Mouse (Mus musculus) midbrain, embryonic 10.5 days (tissue): ENCODE data around the gene Cdr2l. TPM values are rescaled to one million over a fixed set of nuclear protein-coding genes. Genes with fewer than 3 reads are reported as not detected.
"Not testable (repeated sequence)": the region's sequence is repeated elsewhere in the genome, so short reads cannot be mapped to it uniquely, and the experiment has no call there.

Source experiments
- DNase-seq: peaks from one replicate; pipeline ENCODE4 v3.0.0-alpha.2; 2017; ENCODE audit warnings: low spot score
- H3K27ac ChIP-seq: fragments of 300-500 bp; sonication (generic); replicated peaks from 2 replicates; pipeline ENCODE4 v1.5.1; 2016; ENCODE audit warnings: mild to moderate bottlenecking
- H3K27me3 ChIP-seq: fragments of 300-500 bp; sonication (generic); 2 replicates; pipeline ENCODE4 v1.6.1; 2016; ENCODE audit warnings: low read depth, mild to moderate bottlenecking; ENCODE audit not compliant: poor library complexity, severe bottlenecking
- H3K36me3 ChIP-seq: fragments of 300-500 bp; sonication (generic); 2 replicates; pipeline ENCODE4 v1.6.1; 2016; ENCODE audit warnings: mild to moderate bottlenecking, moderate library complexity
- H3K4me1 ChIP-seq: fragments of 300-500 bp; sonication (generic); 2 replicates; pipeline ENCODE4 v1.6.1; 2016
- H3K4me3 ChIP-seq: fragments of 300-500 bp; sonication (generic); 2 replicates; pipeline ENCODE4 v1.5.1; 2016; ENCODE audit warnings: mild to moderate bottlenecking, moderate library complexity
- H3K9me3 ChIP-seq: fragments of 300-500 bp; sonication (generic); replicated peaks from 2 replicates; pipeline ENCODE4 v1.6.1; 2016; ENCODE audit warnings: mild to moderate bottlenecking
- WGBS: fragments of 180-500 bp; shearing (Covaris S2); methylation state at CpG from one replicate; pipeline ENCODE4 v1.1.7; 2016; 5-methylcytosine and 5-hydroxymethylcytosine counted together
- polyA plus RNA-seq: library from polyadenylated mRNA; unstranded; fragments of >200 nt; fragmentation: Nextera tagmentation; extraction: Ambion mirVana; gene quantifications from 2 replicates; pipeline ENCODE4 v1.2.1, GENCODE M21; 2016

Cdr2l gene
- polyA plus RNA-seq, 1 experiment from 2014 or later, result 16.1 TPM

DNA sequence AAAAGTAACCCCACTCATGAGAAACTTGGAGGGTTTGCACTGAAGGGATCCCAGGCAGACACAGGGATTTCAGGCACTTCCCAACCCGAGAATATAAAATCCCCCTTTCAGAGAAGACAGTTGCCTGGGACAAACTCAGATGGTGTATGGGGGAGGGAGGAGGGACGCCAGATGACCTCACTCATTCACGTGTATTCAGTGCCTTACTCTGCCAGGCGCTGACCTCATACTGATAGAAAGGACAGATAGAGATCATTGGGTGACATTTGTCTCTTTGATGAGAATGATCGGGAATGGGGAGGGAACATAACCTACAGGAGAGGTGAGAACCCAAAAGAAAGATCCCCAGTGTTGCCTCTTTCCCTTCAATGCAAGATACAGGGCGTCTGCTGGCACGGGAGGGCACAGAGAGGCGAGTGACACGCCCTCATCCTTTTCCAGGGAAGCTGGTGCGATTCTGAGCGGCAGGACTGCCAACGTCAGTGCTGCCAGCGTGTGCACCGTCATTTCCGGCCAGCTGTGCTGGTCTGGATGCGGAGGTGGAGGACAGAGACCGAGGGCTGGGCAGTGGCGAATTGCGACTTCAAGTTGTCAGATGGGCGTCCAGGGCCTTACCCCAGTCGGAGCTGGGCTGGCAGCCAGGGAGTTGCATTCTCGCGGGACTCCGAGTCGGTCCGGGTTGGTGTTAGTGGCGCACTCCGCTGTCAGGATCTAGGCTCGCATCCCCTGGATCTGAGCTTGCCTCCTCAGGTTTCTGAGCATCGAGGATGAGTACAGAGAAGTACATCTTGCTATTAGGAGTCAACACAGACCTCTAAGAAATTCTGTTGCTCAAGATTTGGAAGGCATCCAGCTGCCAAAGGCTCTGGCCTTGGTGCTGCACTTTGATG lies 7.7 kb upstream of the Cdr2l start:
- 3% methylated on average over 30 of the region's 30 CpGs for WGBS

DNA sequence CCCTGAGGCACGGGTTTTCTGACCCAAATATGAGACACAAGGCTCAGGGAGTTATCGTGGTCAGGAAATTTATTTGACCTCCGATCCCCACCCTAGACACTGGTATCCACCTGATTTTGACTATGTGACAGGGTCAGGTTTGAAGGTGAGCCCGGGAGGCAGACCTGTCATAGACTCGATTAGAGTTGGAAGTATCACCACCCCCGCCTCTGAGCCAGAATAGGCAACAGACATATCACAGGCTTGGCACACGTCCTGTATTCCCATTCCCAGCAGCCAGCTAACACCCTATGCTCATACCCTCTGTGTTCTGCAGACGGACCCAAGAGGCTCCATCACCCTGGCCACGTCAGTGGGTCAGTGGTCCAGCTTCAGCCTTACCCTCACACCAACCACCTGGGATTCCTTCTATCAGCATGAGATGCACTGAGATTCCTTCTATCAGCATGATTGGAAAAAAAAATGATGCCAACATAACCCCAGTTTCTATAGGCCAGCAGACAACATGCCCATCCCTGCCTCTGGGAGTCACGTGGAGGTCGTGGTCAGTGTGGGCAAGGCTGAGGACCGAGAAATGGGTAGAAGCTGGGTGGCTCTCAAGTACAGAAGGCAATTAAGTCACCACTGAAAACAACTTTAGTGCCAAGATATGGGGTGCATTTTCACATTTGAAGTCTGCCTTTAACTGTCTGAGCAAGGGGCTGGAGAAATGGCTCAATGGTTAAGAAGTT lies 6.9 kb upstream of the Cdr2l start:
- Histone ChIP-seq H3K4me1 (peaks cover 12% of the 10 kb centered on the region), H3K27me3 (peaks cover 70% of the 10 kb centered on the region), H3K4me3 (peak overlapping the region; percentile 57), H3K27ac (no peak overlapping the region), H3K36me3 (no peaks in the 10 kb centered on the region), H3K9me3 (0 out of 2 replicates have a peak, but pooled peaks cover 6% of the 10 kb centered on the region)
- 67% methylated on average over 12 of the region's 12 CpGs for WGBS
- no peak for DNase-seq

More for the DNA sequence above, 7.7 kb upstream of the Cdr2l start:
- Histone ChIP-seq H3K27ac (peak overlapping the region; percentile 72), H3K36me3 (no peaks in the 10 kb centered on the region), H3K9me3 (0 out of 2 replicates have a peak, but pooled peaks cover 6% of the 10 kb centered on the region), H3K4me3 (peak overlapping the region; percentile 57), H3K4me1 (peaks cover 12% of the 10 kb centered on the region), H3K27me3 (peaks cover 79% of the 10 kb centered on the region)
- peak; percentile 61 for DNase-seq

DNA sequence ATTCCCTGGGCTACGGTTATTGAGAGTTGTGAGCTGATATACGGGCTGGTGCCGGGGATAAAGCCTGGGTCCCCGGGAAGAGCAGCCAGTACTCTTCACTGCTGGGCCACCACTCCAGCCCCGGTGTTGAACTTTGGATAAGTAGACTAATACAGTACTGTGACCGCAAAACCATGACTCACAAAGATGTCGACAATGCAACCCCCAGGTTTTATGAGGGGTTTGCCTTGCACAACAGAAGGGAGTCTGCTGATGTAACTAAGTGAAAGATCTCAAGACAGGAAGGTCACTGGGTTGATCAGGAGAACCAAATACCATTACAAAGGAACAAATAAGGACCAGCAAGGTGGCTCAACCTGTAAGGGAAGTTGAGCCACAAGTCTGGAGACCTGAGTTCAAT lies 5.0 kb upstream of the Cdr2l start:
- H3K36me3 ChIP-seq, result no peaks in the 10 kb centered on the region
- peaks cover 59% of the 10 kb centered on the region for H3K27me3 ChIP-seq
- peaks cover 22% of the 10 kb centered on the region for H3K4me1 ChIP-seq
- DNase-seq, result no peak
- 0 out of 2 replicates have a peak, but pooled peaks cover 6% of the 10 kb centered on the region for H3K9me3 ChIP-seq
- H3K4me3 ChIP-seq, result no peak overlapping the region
- 77% methylated on average over 7 of the region's 7 CpGs for WGBS
- no peak overlapping the region for H3K27ac ChIP-seq

DNA sequence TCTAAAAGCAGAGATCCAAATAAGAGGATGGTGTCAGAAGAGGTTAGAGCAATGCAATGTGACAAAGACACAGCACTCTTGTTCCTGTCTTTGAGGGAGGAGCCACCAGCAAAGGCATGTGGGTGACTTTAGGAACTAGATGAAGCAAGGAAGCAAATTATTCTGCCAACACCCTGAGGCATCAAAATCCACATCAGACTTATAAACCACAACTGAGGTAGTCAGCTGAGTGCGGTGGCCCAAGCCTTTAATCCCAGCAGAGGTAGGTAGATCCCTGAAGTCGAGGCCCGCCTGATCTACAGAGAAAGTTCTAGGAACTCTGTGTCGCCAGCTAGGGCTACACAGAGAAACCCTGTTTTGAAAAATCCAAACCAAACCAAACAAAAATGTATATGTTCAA lies 4.5 kb upstream of the Cdr2l start:
- Histone ChIP-seq H3K9me3 (0 out of 2 replicates have a peak, but pooled peaks cover 6% of the 10 kb centered on the region), H3K27me3 (peaks cover 53% of the 10 kb centered on the region), H3K36me3 (no peaks in the 10 kb centered on the region), H3K4me1 (peaks cover 27% of the 10 kb centered on the region), H3K27ac (no peak overlapping the region), H3K4me3 (no peak overlapping the region)
- no peak for DNase-seq
- 88% methylated on average over 4 of the region's 4 CpGs for WGBS

DNA sequence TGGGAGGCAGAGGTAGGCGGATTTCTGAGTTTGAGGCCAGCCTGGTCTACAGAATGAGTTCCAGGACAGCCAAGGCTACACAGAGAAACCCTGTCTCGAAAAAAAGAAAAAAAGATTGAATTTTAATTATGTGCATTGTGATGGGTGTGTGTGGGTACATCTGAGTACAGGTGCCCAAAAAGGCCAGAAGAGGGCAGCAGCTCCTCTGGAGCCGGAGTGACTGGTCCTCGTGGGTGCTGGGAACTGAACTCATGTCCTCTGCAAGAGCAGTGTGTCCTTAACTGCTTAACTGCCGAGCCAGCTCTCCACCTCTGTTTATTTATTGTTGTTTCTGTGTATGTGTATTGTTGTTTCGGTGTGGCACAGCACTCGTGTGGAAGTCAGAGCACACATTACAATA lies 3.9 kb upstream of the Cdr2l start:
- Histone ChIP-seq H3K4me3 (no peak overlapping the region), H3K27me3 (peaks cover 47% of the 10 kb centered on the region), H3K4me1 (peaks cover 33% of the 10 kb centered on the region), H3K36me3 (no peaks in the 10 kb centered on the region), H3K9me3 (0 out of 2 replicates have a peak, but pooled peaks cover 6% of the 10 kb centered on the region), H3K27ac (no peak overlapping the region)
- 84% methylated on average over 7 of the region's 7 CpGs for WGBS
- DNase-seq, result no peak

DNA sequence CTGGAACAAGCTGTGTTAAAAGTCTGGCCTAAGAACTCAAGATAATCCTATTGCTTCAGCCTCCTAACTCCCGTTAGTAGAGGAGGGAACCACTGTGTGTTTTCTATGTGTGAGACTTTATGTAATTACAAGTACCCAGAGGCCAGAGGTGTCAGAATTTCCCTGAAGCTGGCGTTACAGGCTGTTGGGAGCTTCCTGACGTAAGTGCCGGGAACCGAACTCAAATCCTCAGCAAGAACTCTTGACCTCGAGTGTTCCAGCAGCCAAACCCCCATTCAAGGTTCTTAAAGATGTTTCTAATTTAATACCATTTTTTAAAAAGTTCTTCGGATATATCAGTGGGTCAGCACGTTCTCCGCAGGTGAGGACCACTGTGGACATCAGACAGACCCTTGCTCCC lies 440 bp upstream of the Cdr2l start:
- no peaks in the 10 kb centered on the region for H3K36me3 ChIP-seq
- peaks cover 54% of the 10 kb centered on the region for H3K4me1 ChIP-seq
- no peak for DNase-seq
- 8% methylated on average over 9 of the region's 9 CpGs for WGBS
- peak overlapping the region; percentile 94 for H3K4me3 ChIP-seq
- H3K27me3 ChIP-seq, result peaks cover 20% of the 10 kb centered on the region
- peak overlapping the region; percentile 98 for H3K27ac ChIP-seq
- 0 out of 2 replicates have a peak, but pooled peaks cover 6% of the 10 kb centered on the region for H3K9me3 ChIP-seq

DNA sequence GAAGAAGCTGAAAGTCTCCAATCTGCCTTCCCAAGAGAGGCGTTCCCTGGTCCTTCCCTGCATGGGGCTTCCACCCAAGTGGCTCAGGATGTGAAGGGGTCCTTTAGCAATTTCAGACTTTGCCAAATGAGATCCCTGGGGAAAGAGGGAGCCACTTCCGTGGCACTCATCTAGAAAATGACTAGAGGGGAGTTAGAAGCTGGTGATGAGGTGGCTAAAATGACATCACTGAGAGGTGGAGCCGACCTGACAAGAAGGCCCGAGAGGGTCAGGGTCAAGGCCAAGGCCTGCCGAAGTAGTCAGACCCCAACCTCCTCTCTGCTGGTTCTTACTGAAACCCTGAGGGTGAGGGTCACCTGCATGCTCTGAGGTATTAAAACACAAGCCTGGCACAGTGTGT lies 1.2 kb downstream of the Cdr2l start:
- H3K36me3 ChIP-seq, result peaks cover 7% of the 10 kb centered on the region
- DNase-seq, result no peak

DNA sequence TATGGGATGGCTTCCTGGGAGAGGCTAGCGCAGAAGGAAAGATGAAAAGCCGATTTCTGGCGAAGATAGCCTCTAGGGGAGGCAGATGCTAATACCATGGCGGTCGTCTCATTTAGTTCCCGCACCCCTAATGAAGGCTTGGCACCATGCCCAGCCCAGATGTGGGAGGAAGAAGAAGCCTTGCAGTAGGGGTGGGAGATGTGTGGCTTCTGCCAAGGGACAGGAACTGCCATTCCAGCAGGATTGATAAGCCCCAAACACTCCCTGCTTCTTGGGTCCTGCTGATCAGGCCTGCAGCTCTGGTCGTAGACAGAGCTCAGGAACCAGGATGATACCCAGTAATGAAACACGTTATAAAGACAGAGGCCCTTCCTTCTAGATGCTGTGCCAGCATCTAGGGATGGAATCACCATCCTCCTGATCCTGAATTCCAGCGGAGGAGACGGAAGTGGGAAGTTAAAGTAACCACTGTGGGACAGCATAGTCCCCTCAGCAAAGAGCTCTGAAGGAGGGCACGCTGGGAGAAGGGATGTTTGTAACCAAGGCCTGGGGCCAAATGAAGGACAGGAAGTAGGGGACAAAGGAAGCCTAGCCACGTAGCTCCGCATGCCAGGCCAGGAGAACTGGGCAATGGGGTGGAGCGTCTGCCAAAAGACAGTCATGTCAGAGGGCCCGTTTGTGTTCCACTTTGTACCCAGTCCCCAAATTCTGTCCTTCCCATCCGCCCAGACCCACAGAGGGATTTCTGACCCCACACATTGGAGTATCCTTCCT lies 2.2 kb downstream of the Cdr2l start:
- Histone ChIP-seq H3K27me3 (peaks cover 13% of the 10 kb centered on the region; the same call in 1 of the 2 replicates), H3K4me3 (peak overlapping the region; percentile 94), H3K4me1 (peaks cover 54% of the 10 kb centered on the region), H3K27ac (0 out of 2 replicates have a peak overlapping the region, but pooled peaks have one; percentile 98), H3K9me3 (no peaks in the 10 kb centered on the region), H3K36me3 (peaks cover 16% of the 10 kb centered on the region)
- DNase-seq, result no peak
- WGBS, result 76% methylated on average over 16 of the region's 16 CpGs

More for the DNA sequence above, 1.2 kb downstream of the Cdr2l start:
- WGBS, result 21% methylated on average over 5 of the region's 5 CpGs
- peaks cover 54% of the 10 kb centered on the region for H3K4me1 ChIP-seq
- H3K9me3 ChIP-seq, result 0 out of 2 replicates have a peak, but pooled peaks cover 5% of the 10 kb centered on the region
- H3K27me3 ChIP-seq, result peaks cover 13% of the 10 kb centered on the region; the same call in 1 of the 2 replicates
- H3K27ac ChIP-seq, result peak overlapping the region; percentile 98
- H3K4me3 ChIP-seq, result peak overlapping the region; percentile 94

DNA sequence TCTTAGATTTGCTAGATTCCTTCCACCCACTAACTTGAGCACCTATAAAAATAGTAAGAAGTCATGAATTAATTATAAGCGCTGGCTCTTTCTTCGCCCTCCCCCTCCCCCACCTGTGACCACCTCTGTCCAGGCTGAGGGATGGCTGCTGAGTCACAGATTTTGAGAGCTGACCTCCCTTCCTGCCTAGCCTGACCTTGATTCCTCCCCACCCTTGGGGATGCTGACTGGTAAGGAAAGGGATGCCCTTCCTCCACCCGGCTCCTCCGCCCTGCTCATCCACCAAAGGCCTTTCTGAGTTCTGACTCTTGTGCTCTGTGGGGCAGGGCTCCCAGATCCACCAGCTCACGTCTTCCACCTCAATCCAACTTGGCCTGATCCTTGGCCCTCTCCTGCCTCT lies 2.9 kb downstream of the Cdr2l start:
- no peaks in the 10 kb centered on the region for H3K9me3 ChIP-seq
- peaks cover 20% of the 10 kb centered on the region for H3K36me3 ChIP-seq
- H3K4me1 ChIP-seq, result peaks cover 54% of the 10 kb centered on the region
- peak overlapping the region; percentile 49; the same call in 1 of the 2 replicates for H3K27ac ChIP-seq
- 72% methylated on average over 5 of the region's 5 CpGs for WGBS
- peaks cover 13% of the 10 kb centered on the region; the same call in 1 of the 2 replicates for H3K27me3 ChIP-seq
- no peak for DNase-seq
- peak overlapping the region; percentile 94; the same call in 1 of the 2 replicates for H3K4me3 ChIP-seq

DNA sequence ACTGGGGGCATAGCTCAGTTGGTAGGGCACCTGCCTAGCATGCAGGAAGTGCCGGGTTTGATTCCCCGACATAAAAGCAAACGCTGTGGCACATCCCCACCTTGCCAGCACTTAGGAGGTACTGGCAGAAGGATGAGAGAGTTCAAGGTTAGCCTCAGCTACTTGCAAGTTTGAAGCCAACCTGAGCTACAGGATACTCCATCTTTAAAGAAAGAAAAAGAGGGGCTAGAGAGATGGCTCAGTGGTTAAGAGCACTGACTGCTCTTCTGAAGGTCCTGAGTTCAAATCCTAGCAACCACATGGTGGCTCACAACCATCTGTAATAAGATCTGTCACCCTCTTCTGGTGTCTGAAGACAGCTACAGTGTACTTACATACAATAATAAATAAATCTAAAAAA lies 5.1 kb downstream of the Cdr2l start:
- not testable (repeated sequence) for H3K9me3 ChIP-seq, H3K27me3 ChIP-seq, H3K4me3 ChIP-seq, H3K27ac ChIP-seq, DNase-seq
- H3K4me1 ChIP-seq, result peaks cover 43% of the 10 kb centered on the region
- peaks cover 41% of the 10 kb centered on the region for H3K36me3 ChIP-seq
- 85% methylated on average over 3 of the region's 3 CpGs for WGBS

DNA sequence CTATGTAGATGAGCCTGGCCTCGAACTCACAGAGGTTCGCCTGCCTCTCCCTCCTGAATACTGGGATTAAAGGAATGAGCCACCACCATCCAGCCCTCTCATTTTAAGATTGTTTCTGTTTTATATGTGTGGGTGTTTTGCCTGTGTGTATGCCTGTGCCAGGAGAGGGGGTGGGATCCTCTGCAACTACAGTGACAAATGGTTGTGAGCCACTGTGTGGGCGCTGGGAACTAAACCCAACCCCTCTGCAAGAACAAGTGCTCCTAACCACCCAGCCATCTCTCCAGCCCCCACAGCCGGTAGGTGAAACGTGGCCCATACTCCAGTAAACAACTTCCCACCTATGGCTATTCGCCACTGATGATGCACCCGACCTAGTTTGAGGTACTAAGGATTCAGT lies 9.6 kb downstream of the Cdr2l start:
- no peak for DNase-seq
- H3K36me3 ChIP-seq, result peaks cover 86% of the 10 kb centered on the region
- H3K4me3 ChIP-seq, result no peak overlapping the region
- H3K9me3 ChIP-seq, result no peaks in the 10 kb centered on the region
- no peak overlapping the region for H3K27ac ChIP-seq
- H3K27me3 ChIP-seq, result peaks cover 20% of the 10 kb centered on the region; the same call in 1 of the 2 replicates
- H3K4me1 ChIP-seq, result 0 out of 2 replicates have a peak, but pooled peaks cover 6% of the 10 kb centered on the region
- 93% methylated on average over 7 of the region's 7 CpGs for WGBS
